Mouse (Mus musculus) common myeloid progenitor, adult 5-6 weeks (primary cell): ENCODE measurements around the gene Abhd16a. TPM values are rescaled to one million over a fixed set of nuclear protein-coding genes. Genes with fewer than 3 reads are reported as not detected.

Source experiments
- ATAC-seq: replicated peaks from 2 replicates; pipeline ENCODE4 v1.8.0; 2016; ENCODE audit warnings: low read depth, mild to moderate bottlenecking, moderate TSS enrichment, inconsistent platforms; ENCODE audit not compliant: poor library complexity, severe bottlenecking
- total RNA-seq: library from RNA; stranded (forward); fragments of 200-1000, 187-1606 nt; gene quantifications from 2 replicates; pipeline ENCODE4 v1.2.3, GENCODE M21; 2017

Abhd16a gene
- 33.1 and 38.8 TPM in 2 replicates for total RNA-seq

GRCm38 (mm10) chr17:35088825-35089644, at the start of gene Abhd16a:
TSS of gene Abhd16a (plus strand) at chr17:35089263.
- ATAC-seq = peak; percentile 94

DNA sequence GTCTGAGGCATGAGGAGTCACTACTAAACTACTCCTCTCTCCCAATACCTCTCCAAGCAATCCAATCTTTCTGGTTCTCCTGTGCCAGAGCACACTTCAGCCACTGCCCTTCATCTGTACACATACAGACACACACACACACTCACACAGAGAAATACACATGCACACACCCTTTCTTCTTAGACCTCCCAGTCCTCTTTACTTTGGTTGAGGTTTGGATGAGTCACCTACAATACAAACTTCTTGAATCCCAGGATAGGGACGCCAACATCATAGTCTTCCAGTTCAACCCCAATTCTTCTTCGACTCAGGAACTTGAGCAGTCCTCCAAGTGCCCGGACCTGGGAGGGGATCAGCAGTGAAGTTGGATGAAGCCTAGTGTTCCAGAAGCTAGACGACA, 45.3 kb upstream of the Abhd16a start:
- ATAC-seq = no peak

DNA sequence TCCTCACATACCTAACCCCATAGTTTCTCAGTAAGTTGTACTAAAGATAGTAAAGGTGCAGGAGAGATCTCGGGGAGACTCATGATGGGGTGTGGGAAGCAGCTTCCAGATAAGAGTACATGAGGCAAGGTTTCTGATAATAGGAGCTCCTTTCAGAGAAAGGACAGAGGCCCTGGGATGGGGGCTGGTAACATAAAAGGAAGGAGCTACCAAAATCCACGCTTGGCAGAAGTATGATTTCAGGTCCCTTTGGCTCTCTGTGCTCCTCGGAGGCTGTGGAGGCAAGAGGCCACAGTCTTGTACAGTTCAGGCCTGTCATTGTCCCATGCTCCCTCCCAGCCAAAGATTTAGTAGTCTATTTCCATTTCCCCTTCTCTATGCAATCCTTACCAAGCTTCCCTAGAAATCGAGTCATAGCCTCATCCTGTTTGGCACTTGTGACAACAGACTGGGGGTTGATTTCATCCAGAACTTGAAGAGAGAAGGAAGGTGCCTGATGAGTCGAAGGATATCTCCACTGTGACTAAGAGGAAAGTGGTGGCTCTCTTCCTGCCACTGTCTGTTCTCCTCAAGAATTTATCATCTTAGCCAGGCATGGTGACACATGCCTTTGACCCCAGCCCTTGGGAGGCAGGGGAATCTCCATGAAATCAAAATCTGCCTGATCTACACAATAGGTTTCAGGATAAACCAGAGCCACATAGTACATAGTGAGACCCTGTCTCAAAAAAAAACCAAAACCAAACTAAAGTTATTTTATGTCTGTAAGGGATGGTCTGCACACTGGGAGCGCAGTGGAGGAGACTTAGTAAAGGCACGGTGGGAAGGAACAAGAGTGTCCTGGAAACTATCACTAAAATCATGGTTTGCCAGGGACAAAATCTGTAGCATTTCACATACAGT, 43.9 kb upstream of the Abhd16a start:
- ATAC-seq = no peak

GRCm38 (mm10) chr17:35045807-35046680, 43.0 kb upstream of the Abhd16a start:
- no peak for ATAC-seq

- ATAC-seq = peak; percentile 71
Observed at GRCm38 (mm10) chr17:35046681-35047455, 42.2 kb upstream of the Abhd16a start, which contains the start of gene Msh5. TSS of gene Msh5 (minus strand) at chr17:35046745.

- ATAC-seq = no peak
Observed at GRCm38 (mm10) chr17:35047688-35048087, 41.4 kb upstream of the Abhd16a start.

DNA sequence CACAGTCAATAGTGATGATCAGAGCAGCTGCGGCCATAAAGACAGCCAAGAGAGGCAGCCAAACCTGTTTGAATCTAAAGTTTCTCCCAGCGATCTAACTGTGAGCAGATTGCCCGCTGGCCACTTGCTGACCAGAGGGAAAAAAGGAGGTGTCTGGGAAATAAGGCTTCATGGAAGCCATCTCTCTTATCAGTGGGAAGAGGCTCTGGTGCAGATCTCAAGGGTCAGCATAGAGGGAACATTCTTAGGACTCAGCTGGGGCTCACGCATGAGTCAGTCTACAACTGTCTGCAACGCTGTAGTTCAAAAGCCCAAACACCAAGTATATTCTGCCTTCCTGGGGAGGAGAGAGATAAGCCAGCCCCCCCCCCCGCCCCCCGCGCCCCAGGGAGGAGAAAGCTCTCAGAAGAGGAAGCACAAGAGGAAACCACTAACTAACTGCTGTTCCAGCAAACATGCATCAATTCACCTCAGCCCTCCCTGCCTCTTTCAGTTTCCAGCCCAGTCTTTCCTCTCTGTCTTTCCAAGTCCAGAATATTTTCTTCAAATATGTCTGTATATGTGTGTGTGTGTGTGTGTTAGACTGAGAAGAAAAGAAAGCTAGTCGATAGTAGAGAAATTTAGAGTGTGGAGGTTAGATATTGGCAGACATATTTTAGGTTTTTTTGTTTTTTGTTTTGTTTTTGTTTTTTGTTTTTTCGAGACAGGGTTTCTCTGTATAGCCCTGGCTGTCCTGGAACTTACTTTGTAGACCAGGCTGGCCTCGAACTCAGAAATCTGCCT, 40.7 kb upstream of the Abhd16a start:
- ATAC-seq = peak; percentile 10

- no peak for ATAC-seq
Observed at GRCm38 (mm10) chr17:35048932-35049440, 40.1 kb upstream of the Abhd16a start.

DNA sequence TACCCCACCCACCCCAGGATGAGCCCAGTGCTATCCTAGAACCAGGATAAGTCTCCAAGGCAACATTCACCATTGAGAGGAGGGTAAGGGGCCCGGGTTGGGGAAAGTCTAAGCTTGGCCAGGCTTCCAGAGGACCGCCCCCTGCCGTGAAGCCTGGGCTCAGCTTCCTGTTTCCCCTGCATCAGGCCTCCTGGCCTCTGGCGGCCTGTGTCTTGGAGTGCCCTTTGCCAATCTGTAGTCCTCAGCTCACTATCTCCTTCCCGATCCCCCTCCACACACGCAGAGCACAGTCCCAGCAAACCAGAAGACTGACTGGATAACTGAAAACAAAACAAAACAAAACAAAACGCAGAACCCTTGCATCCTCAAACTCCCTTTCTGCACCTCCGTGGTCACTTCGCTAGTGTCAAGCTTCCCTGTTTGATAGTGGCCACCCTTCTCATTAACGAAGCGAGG, 39.5 kb upstream of the Abhd16a start, which contains the start of gene Clic1:
TSS of gene Clic1 (plus strand) at position 406 of the 456 bp plus-strand sequence.
- peak; percentile 14; the same call in 1 of the 2 replicates for ATAC-seq

DNA sequence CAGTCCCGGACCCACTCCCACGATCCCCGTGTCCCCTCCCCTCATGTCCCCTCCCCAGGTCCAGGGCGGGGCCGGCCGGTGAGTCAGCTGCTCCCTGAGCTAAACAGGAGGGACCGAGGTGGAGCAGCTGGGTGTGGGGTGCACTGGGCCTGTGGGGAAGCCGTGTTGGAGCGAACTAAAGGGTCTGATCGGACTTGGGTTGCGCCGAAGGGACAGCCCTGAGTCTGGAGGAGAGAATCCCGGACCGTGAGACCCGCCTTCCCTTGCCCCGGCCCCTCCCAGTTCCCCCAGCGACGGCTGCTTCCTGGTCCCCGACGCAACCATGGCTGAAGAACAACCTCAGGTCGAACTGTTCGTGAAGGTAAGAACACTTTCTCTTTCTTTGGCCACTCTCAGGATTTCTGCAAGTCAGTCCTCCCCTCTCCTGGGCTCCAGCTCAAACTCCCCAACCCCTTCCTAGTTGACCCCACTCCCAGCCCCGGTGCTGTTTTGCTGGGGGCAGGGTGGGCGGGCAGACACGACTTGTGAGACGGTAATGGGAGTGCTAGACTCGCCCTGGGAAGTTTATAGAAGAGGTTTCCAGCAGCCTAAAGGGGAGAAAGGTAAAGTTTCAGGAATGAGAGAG, 38.8 kb upstream of the Abhd16a start:
- ATAC-seq = peak; percentile 12; the same call in 1 of the 2 replicates

DNA sequence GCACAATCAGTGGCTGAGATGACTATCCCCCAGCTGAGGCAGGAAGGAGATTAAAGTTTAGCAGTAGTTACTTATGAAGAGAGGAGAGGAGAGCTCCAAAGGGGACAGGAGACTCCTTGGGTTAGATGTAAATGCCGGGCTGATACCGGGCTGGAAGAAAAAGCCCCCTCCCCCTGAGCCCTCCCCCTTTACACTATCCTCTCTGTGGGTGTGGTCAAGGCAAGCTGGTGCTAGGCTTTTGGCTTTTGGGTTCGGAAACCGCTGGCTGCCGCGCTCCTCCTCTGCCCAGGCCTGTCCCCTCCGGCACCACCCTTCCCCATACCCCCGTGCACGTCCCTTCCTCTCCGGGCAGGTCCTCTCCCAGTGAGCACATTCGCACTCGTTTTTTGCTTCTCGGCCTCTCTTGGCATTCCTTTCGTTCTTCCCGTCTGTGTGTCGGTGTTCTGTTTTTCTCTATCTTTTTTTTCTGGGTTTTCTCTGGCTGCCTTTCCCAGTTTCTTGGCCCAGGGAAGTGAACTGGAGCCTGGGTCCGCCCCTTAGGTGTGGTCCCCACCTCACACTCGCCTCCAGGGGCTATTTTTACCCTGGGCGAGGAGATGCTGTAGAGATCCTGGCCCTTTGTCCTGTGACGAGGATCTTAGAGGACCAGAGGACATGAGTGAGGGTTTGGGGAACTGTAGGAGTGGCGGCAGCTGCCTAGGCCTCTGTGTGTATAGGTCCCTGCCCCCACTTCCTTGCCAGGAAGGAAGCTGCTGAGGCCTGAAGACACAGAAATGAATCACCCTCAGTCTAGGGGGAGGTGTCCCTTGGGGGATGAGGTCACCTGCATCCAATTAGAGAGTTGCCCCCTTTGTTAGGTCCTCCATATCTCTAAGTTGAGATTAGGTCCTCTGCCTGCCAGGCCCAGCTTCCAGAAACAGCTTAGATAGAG, 37.6 kb upstream of the Abhd16a start:
- ATAC-seq = peak; percentile 63

DNA sequence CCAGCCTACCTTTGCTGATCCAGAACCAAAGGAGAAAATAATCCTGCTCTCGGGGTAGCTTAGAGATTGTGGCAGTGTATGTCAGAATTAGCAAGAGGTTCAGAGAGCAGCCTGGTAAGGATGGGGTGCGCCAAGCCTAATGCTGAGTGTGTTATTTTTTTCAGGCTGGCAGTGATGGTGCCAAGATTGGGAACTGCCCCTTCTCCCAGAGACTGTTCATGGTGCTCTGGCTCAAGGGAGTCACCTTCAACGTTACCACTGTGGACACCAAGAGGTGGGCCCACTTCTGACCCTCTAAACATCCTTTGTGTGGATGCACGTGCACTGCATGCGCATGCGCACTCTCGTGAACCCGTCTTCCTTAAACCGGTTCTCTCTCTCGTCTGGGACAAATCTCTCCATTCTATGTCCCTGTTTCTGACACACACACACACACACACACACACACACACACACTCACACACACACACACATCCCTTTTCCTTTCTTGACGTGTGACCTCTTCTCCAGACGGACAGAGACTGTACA, 36.7 kb upstream of the Abhd16a start:
- ATAC-seq = no peak

DNA sequence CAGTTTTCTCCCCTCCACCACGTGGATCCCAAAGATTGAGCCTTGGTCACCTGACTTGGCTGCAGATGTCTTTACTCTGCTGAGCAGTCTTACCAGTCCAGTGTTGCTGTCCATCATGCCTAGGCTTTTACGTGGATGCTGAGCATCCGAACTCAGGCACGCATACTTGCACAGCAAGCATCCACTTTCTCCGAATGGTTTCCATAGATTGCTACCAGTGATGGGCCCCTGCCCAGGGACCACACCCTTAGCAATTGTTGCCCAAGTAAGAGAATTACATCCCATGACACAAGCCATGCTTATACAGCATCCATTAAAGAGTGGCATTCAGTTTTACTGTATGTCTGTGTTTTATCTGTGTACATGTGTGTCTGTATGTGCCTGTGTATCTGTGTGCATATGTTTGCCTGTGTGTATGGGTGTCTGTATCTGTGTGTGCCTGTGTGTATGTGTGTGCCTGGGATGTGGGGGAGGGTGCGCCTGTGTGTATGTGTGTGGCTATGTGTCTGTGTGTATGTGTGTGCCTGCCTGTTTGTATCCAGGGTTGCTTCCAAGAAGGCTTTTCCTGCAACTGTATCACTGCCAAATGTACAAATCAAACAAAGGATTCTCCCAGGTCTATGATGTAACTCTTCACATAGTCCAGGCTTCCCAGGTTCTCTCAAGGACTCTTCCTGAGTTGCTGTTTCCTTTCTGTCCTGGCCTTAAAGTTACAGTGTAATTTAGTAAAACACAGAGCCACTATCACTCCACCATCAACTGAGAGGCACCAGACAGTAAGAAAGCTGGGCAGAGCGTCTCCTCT, 33.2 kb upstream of the Abhd16a start:
- no peak for ATAC-seq

DNA sequence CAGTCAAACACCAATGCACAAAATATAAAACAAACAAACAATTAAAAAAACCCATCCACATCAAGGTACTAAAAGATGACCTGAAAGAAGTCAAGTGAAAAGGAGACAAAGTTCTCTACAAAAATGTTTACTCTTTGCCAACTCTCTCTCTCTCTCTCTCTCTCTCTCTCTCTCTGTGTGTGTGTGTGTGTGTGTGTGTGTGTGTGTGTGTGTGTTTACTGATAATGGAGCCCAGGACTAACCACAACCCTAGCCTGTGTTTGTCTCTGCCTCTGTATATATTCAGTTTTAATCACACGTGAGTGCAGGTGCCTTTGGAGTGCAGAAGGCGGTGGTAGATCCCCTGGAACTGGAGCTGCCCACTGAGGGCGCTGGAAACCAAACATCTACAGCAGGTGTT, 32.0 kb upstream of the Abhd16a start:
- ATAC-seq = no peak

GRCm38 (mm10) chr17:35058316-35058715, 30.7 kb upstream of the Abhd16a start:
- no peak for ATAC-seq
